Mouse (Mus musculus) midbrain, postnatal 0 days (tissue): ENCODE measurements around the gene Lcp1. TPM values are rescaled to one million over a fixed set of nuclear protein-coding genes. Genes with fewer than 3 reads are reported as not detected.

Experiments
- ATAC-seq: fragments of 200-750 bp; cut with Nextera tagmentation; 2 replicates; pipeline ENCODE4 v1.8.0; 2017; ENCODE audit warnings: moderate number of reproducible peaks, mild to moderate bottlenecking, moderate TSS enrichment, moderate library complexity; ENCODE audit not compliant: low FRiP score
- DNase-seq: peaks from one replicate; pipeline ENCODE4 v3.0.0-alpha.2; 2015; ENCODE audit warnings: low spot score
- H3K27ac ChIP-seq: fragments of 300-500 bp; sonication (generic); 2 replicates; pipeline ENCODE4 v1.5.1; 2014; ENCODE audit warnings: low read depth, mild to moderate bottlenecking, low read length, mixed read lengths
- H3K27me3 ChIP-seq: fragments of 300-500 bp; sonication (generic); 2 replicates; pipeline ENCODE4 v1.6.1; 2014; ENCODE audit warnings: low read length, control low read depth, mixed read lengths; ENCODE audit not compliant: insufficient read depth
- H3K36me3 ChIP-seq: fragments of 300-500 bp; sonication (generic); 2 replicates; pipeline ENCODE4 v1.6.1; 2014; ENCODE audit warnings: low read length, control low read depth, mixed read lengths; ENCODE audit not compliant: insufficient read depth
- H3K4me1 ChIP-seq: fragments of 300-500 bp; sonication (generic); 2 replicates; pipeline ENCODE4 v1.6.1; 2014; ENCODE audit warnings: mild to moderate bottlenecking, control low read depth, antibody characterized with exemption, low read length, mixed read lengths; ENCODE audit not compliant: insufficient read depth
- H3K4me2 ChIP-seq: fragments of 300-500 bp; sonication (generic); 2 replicates; pipeline ENCODE4 v1.6.1; 2014; ENCODE audit warnings: low read depth, mild to moderate bottlenecking, low read length, mixed read lengths; ENCODE audit not compliant: poor library complexity, severe bottlenecking
- H3K4me3 ChIP-seq: fragments of 300-500 bp; sonication (generic); 2 replicates; pipeline ENCODE4 v1.5.1; 2014; ENCODE audit warnings: low read depth, mild to moderate bottlenecking, low read length, moderate library complexity
- H3K9ac ChIP-seq: fragments of 300-500 bp; sonication (generic); replicated peaks from 2 replicates; pipeline ENCODE4 v1.6.1; 2014; ENCODE audit warnings: mild to moderate bottlenecking, low read length, moderate library complexity, mixed read lengths; ENCODE audit not compliant: poor library complexity, severe bottlenecking
- H3K9me3 ChIP-seq: fragments of 300-500 bp; sonication (generic); 2 replicates; pipeline ENCODE4 v1.6.1; 2016; ENCODE audit warnings: low read length, control low read depth
- CTCF ChIP-seq: IDR thresholded peaks from 2 replicates; pipeline ENCODE4 v1.5.1; 2016; ENCODE audit warnings: antibody characterized with exemption, mild to moderate bottlenecking
- WGBS: fragments of 180-500 bp; shearing (Covaris S2); extraction: QIAGEN DNeasy Blood & Tissue Kit; methylation state at CpG from one replicate; pipeline ENCODE4 v1.1.7; 2014; 5-methylcytosine and 5-hydroxymethylcytosine counted together
- polyA plus RNA-seq: library from polyadenylated mRNA; unstranded; fragments of >200 nt; fragmentation: Nextera tagmentation; extraction: Ambion mirVana; gene quantifications from 2 replicates; pipeline ENCODE4 v1.2.1, GENCODE M21; 2015
- total RNA-seq: library from RNA; depleted of rRNA; stranded (reverse); fragments of >200 nt; gene quantifications from 2 replicates; pipeline ENCODE4 v1.2.3, GENCODE M21; 2014

Gene Lcp1
- total and polyA plus RNA-seq, 2 experiments from 2014 or later, result 6.9 to 7.8 TPM

GRCm38 (mm10) chr14:75159375-75159774, 28.5 kb downstream of the Lcp1 start:
- no peak for ATAC-seq
- no peak overlapping the region for H3K4me2 ChIP-seq
- 92% methylated on average over 2 of the region's 2 CpGs for WGBS
- no peak for DNase-seq
- no peak for TF ChIP-seq CTCF
- H3K36me3 ChIP-seq, result no peaks in the 10 kb centered on the region
- H3K4me1 ChIP-seq, result no peaks in the 10 kb centered on the region
- no peak overlapping the region for H3K9ac ChIP-seq
- H3K27me3 ChIP-seq, result no peaks in the 10 kb centered on the region
- no peak overlapping the region for H3K4me3 ChIP-seq
- H3K27ac ChIP-seq, result no peak overlapping the region
- no peaks in the 10 kb centered on the region for H3K9me3 ChIP-seq

- ATAC-seq (no peak), DNase-seq (no peak)
- TF ChIP-seq CTCF, result no peak
- H3K36me3 ChIP-seq, result no peaks in the 10 kb centered on the region
- no peaks in the 10 kb centered on the region for H3K9me3 ChIP-seq
- H3K27ac ChIP-seq, result no peak overlapping the region
- no peak overlapping the region for H3K9ac ChIP-seq
- H3K4me1 ChIP-seq, result no peaks in the 10 kb centered on the region
- WGBS, result 89% methylated on average over 8 of the region's 8 CpGs
- H3K27me3 ChIP-seq, result no peaks in the 10 kb centered on the region
- no peak overlapping the region for H3K4me2 ChIP-seq
- no peak overlapping the region for H3K4me3 ChIP-seq
Observed at GRCm38 (mm10) chr14:75163866-75164265, 33.0 kb downstream of the Lcp1 start.

- H3K27me3 ChIP-seq, result no peaks in the 10 kb centered on the region
- 96% methylated on average over 9 of the region's 9 CpGs for WGBS
Observed at GRCm38 (mm10) chr14:75164345-75164744, 33.4 kb downstream of the Lcp1 start.

GRCm38 (mm10) chr14:75165574-75166131, 34.8 kb downstream of the Lcp1 start:
- Histone ChIP-seq H3K27ac (no peak overlapping the region), H3K9me3 (no peaks in the 10 kb centered on the region), H3K4me1 (no peaks in the 10 kb centered on the region), H3K36me3 (no peaks in the 10 kb centered on the region), H3K4me2 (no peak overlapping the region), H3K9ac (no peak overlapping the region), H3K4me3 (no peak overlapping the region), H3K27me3 (no peaks in the 10 kb centered on the region)
- DNase-seq (no peak), ATAC-seq (no peak)
- 80% methylated on average over 2 of the region's 2 CpGs for WGBS
- no peak for TF ChIP-seq CTCF

More at GRCm38 (mm10) chr14:75164345-75164744, 33.4 kb downstream of the Lcp1 start:
- Histone ChIP-seq H3K36me3 (no peaks in the 10 kb centered on the region), H3K9ac (no peak overlapping the region), H3K4me1 (no peaks in the 10 kb centered on the region), H3K27ac (no peak overlapping the region), H3K4me3 (no peak overlapping the region), H3K9me3 (no peaks in the 10 kb centered on the region), H3K4me2 (no peak overlapping the region)
- no peak for TF ChIP-seq CTCF
- no peak for ATAC-seq
- DNase-seq, result no peak

GRCm38 (mm10) chr14:75168501-75168900, 37.6 kb downstream of the Lcp1 start:
- no peak for DNase-seq
- no peaks in the 10 kb centered on the region for H3K27me3 ChIP-seq
- WGBS, result 92% methylated on average over 3 of the region's 3 CpGs
- H3K9ac ChIP-seq, result no peak overlapping the region
- H3K36me3 ChIP-seq, result no peaks in the 10 kb centered on the region
- ATAC-seq, result no peak
- H3K9me3 ChIP-seq, result no peaks in the 10 kb centered on the region
- H3K4me2 ChIP-seq, result no peak overlapping the region
- TF ChIP-seq CTCF, result no peak
- H3K27ac ChIP-seq, result no peak overlapping the region
- H3K4me3 ChIP-seq, result no peak overlapping the region
- no peaks in the 10 kb centered on the region for H3K4me1 ChIP-seq

- no peak for TF ChIP-seq CTCF
- ATAC-seq (no peak), DNase-seq (no peak)
- H3K27me3 ChIP-seq, result no peaks in the 10 kb centered on the region
- no peaks in the 10 kb centered on the region for H3K36me3 ChIP-seq
- 100% methylated on average over 1 of the region's 1 CpGs for WGBS
- no peaks in the 10 kb centered on the region for H3K9me3 ChIP-seq
- no peak overlapping the region for H3K9ac ChIP-seq
- no peaks in the 10 kb centered on the region for H3K4me1 ChIP-seq
- H3K4me2 ChIP-seq, result no peak overlapping the region
- no peak overlapping the region for H3K27ac ChIP-seq
- H3K4me3 ChIP-seq, result no peak overlapping the region
Observed at GRCm38 (mm10) chr14:75170546-75170945, 39.6 kb downstream of the Lcp1 start.
